Mouse (Mus musculus) kidney, postnatal 36 days (tissue): ENCODE measurements around the gene Poc1b.
"Not testable (repeated sequence)": the region's sequence is repeated elsewhere in the genome, so short reads cannot be mapped to it uniquely, and the experiment has no call there.

Experiments used
- DNase-seq, 2 experiments: peaks; one replicate each; pipeline ENCODE4 v3.0.0; 2021 to 2022; ENCODE audit warnings: mixed read lengths in 2 of 2

The Poc1b gene

DNA sequence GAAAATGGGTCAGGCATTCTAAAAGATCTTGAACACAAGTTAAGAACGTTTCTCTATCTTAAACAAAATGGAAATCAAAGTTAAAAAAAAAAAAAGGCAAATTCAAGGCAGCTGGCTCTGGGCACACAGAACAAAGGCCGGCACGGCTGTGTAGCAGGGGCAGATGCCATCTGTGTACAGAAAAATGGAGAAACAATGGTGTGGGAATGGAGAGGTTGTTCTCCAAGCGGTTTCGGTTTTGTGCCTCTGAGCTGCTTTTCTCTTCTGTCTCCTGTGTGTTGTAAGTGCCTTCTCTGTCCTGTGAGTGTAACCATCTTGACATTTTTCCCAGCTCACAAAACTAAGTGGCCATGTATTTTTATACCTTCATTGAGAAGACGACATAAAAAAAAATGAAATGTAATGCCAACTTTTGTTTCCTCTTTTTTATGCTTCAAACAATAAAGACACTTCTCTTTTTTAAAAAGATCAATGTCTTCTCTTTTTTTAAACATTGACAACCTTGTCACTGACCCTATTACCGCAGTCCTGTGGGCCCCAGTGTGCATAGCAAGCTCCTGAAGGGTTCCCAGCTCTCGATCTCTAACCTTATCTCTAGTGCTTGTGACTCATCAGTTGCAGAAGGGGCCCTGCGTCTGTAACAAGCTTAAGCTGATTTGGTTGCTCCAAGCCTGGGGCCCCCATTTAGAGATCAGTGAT is 90.9 kb downstream of the Poc1b start:
- DNase-seq, result no peak

DNA sequence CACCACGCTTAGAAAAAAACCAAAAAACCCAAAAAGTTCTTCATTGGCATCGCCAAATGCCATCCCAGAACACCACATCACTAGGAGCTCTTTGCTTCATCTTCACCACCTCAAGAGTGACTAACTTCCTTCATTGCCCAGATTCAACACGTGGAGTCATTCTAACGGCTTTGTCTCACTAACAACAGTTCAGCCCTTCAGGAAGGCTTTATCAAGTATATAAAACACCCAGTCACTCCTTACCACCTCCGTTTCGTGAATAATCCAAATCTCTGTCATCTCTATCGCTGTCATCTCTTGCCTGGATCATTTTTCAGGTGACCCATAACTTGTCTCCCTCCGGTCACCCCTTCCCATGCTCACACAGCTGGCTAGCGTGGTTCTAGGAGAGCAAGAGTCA is 92.1 kb downstream of the Poc1b start:
- no peak for DNase-seq

GRCm38 (mm10) chr10:99200944-99201343 is 94.1 kb downstream of the Poc1b start:
- DNase-seq, result no peak

DNA sequence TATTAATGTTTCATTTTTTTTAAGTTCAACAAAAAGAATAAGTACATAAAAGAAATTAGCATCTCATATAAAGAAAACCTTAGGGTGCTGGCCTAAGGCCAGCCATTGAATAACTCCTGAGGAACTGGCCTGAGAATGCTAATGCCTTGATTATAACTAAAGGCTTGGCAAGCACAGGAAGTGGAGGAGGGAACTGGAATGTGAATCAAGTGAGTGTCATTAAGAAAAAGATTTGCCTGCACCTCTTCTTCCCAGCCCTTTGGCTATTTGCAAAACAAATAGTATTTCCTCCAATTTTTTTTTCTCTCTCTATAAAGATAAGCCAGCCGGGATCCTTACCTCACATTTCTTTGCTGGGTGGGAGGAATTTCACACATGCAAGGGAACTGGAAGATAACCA is 95.0 kb downstream of the Poc1b start:
- peak; percentile 33 to 50 for DNase-seq

GRCm38 (mm10) chr10:99202363-99202762 is 95.5 kb downstream of the Poc1b start:
- DNase-seq, result peak in 1 of 2 experiments; percentile 30

DNA sequence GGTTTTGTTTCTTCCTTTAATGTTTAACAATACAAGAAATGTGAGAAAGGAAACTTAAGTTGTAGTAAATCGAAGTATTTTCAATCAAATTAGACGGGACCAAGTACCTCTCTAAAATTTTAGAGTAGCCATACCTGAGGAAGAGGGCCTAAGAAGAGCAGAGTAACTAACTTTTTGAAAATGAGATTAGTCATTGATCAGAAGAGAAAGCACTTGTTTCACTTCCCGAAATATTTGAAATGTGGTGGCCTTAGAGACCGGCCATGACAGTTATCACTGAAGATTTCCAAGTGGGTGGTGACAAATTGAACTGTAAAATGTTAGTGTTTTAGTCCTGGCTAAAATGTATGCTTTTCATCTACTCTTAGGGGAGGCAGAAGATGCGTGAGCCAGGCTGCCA is 96.3 kb downstream of the Poc1b start:
- DNase-seq, result no peak

GRCm38 (mm10) chr10:99203577-99204487 is 97.0 kb downstream of the Poc1b start:
- peak; percentile 25 to 65 for DNase-seq

- peak; percentile 45 to 58 for DNase-seq
Measured at GRCm38 (mm10) chr10:99204553-99204952, 97.7 kb downstream of the Poc1b start.

GRCm38 (mm10) chr10:99207121-99207520 is 100.3 kb downstream of the Poc1b start:
- DNase-seq, result no peak

DNA sequence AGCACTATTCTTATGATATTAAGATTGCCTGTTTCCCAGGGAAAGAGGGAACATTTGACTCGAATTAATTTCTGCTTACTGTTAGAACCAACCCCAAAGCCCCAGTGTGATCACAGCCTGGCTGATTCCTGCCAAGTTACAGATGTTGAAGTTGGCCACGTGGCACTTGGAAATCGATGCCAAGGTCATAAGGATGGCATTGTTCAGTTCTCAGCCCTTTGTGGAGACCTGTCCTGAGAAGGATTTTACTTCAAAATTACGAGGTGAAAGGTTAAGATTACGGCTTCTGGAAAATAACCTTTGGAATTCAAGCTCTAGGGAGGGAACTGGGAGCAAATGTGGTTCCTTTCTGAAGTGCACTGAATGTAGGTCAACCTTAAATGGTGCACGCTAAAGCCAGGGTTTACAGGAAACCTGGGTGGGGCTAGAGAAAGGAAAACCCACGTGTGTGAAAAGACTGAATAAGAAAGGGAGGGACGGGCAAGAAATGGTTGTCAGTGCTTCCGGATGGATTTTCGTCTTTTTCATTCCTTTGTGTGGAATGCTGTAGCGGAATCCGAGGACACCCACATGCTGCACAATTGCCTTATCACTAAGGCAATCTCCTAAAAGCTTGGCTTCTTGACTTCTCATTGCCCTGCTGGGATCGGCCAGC is 102.4 kb downstream of the Poc1b start:
- DNase-seq, result peak; percentile 67 to 80

DNA sequence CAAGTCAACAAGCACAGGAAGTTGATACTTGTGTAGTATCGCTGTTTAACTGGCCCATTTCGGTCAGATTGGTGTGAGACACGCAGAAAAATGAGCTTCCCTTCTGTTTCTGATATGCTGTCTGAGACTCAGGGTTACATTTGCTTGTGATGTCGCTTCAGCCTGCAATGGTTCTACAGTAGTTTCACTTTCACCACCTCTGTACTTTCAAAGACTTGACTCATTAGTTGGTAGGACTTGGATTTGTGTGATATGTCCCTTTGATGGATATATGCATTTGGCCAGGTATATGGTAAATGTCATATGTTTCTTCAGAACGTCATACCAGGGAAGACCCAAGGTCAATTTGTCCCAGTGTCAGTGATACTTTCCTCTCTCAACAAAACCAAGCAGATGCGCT is 104.2 kb downstream of the Poc1b start:
- no peak for DNase-seq

DNA sequence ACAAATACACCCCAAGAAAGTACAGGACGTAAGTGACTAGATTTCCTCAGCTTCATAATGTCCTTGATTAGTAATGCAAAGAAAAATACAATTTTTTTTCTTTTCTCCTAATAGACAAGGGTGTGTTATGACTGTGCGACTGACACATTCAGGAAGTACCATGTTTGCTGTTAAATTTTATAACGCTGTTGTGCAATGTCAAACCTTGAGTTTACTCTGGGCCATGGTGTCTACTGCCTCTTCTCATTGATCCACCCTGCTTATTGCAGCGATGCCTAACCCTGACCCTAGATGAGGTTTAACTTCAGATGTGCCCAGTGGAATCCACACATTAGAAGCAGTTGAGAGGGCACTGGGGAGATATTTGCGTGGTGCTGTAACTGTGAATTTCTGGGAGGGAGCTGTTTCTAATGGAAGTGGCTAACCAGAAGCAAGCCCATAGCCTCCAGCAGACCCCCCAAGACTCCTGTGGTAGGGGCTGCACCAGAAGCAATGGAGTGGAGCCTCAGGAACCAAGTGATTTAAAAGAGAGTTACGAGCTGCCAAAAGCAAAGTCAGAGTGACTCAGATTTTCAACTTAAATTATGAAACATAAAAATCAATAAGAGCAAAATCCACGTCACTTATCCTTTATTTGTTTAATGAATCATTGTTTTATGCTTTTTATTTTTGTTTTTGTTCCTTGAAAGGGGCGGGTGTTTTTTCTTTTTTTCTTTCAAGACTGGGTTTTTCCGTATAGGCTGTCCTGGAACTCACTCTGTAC is 104.8 kb downstream of the Poc1b start:
- no peak for DNase-seq

DNA sequence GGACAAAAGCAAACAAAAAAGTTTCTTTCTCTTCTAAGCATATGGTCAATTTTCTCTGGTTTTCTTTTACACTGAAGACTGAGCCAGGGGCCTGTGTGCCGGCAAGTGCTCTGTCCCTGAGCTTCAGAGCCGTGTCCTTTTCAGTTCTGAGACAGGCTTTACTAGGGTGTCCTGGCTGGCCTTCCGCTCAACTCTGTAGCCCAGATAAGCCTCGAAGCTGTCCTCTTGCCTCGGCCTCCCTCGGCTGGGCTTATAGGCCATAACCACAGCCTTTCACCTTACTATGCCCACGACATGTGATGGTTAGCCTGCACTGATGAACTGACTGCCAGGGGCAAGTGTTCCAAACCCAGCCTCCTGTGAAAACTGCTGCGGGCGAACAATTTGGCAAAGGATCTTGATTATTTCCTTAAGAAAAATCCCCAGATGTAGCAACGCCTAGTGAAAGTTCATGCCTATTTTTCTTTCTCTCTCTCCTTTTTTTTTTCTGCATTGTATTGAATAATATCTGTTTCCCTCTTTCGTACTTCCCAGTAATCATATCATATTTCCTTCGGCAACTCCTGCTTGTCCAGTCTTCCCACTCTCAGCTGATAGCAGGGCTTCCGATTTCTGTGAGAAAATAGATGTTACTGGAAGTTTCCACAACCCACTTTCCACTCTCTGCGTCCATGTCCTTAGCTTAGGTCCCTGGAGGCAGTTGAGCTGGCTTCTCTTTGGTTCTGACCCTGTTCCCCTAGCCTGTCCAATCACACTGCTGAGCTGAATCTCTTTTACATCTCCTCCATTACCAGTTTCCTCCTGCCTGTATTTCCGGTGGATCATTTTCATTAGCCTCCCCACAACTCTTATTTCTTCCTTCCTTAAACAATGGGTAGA is 107.8 kb downstream of the Poc1b start:
- DNase-seq, result no peak

- DNase-seq, result not testable (repeated sequence)
Measured at GRCm38 (mm10) chr10:99216570-99216969, 109.7 kb downstream of the Poc1b start.

DNA sequence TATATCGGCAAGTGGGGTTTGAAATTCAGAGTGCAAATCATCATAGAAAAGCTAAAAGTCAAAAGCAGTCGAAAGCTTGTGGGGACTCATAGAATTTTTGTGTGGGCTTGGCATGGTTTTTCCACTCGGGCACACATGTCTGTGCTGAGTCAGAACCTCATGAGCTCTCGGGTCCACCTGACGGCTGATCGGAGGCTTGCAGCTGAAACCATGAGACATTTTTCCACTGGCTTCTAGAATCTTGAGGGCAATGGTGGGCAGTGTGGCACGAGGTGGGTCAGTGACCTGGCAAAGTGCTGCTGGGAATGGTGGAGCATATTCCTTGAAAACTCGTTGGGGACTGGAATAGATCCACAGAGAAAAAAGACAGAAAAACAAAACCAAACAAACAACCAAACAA is 114.7 kb downstream of the Poc1b start:
- DNase-seq, result peak in 1 of 2 experiments; percentile 26

GRCm38 (mm10) chr10:99222726-99223125 is 115.9 kb downstream of the Poc1b start:
- peak; percentile 42 to 82 for DNase-seq

- peak; percentile 83 to 85 for DNase-seq
Measured at GRCm38 (mm10) chr10:99224218-99224617, 117.4 kb downstream of the Poc1b start.

GRCm38 (mm10) chr10:99226782-99227181 is 119.9 kb downstream of the Poc1b start:
- no peak for DNase-seq

GRCm38 (mm10) chr10:99227968-99228864 is 121.4 kb downstream of the Poc1b start:
- DNase-seq, result peak; percentile 60 to 65

- DNase-seq, result peak; percentile 62
Measured at GRCm38 (mm10) chr10:99229031-99229684, 122.3 kb downstream of the Poc1b start.
